Mouse (Mus musculus) brain, embryonic 14.5 days (tissue): ENCODE results near the gene Sort1.

Source experiments
- CTCF ChIP-seq: fragments of 200-500 bp; IDR thresholded peaks from 2 replicates; pipeline ENCODE4 v1.5.1; 2012; ENCODE audit warnings: inconsistent platforms, mild to moderate bottlenecking, moderate library complexity, borderline replicate concordance; ENCODE audit not compliant: insufficient read depth, insufficient read length; ENCODE audit errors: extremely low read depth
- POLR2A ChIP-seq: fragments of 200-500 bp; IDR thresholded peaks from 2 replicates; pipeline ENCODE4 v1.6.1; 2012; ENCODE audit warnings: mild to moderate bottlenecking, inconsistent platforms, borderline replicate concordance; ENCODE audit not compliant: poor library complexity, insufficient read depth, insufficient read length, severe bottlenecking; ENCODE audit errors: extremely low read depth

DNA sequence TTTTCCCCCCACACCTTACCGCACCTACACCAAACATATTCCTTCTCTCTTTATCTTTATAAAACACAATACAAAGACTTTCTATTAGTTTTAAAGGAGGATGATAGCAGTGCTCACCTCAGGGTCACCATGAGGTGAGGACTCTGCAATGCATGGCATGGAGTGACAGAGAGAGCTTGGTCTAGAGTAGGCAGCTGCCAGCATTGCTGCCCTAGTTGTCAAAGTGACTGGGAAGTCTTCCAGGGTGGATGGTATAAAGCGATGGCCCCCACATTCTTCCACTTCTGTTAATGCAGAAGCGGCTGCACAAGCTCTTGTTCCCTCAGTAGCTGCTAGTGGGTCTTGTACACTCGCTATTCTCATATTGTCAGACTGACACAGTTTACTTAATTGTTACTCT is 29.3 kb downstream of the Sort1 start:
- TF ChIP-seq POLR2A: no peak
- TF ChIP-seq CTCF: no peak
